Mouse (Mus musculus) heart, adult 11 months (tissue): ENCODE data around the gene Creb5.
A peak's percentile ranks its signal among the peaks of the same experiment; 100 is the strongest.

ENCODE experiments used
- DNase-seq: peaks from one replicate; pipeline ENCODE4 v3.0.0; 2022

The Creb5 gene

DNA sequence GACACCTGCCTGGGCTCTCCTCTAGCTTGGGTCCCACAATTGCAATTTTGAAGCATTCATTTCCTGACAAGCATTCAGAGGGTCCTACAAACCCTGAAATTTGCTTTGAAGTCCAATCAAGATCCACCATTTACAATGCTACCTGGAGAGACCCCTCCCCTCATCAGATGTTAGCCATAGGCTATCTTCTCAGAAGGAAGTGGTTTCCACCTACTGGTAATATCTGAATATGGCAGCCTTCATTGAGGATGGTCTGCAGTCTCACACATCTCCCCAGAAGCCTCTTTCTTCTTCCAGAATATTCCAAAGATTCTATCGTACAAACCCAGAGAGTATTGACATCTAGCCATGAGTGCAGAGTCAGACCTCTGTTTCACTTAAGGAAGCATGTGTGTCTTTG lies 362.7 kb downstream of the Creb5 start:
- peak; percentile 55 for DNase-seq

- peak; percentile 90 for DNase-seq
Observed at GRCm38 (mm10) chr6:53652691-53653090, 365.6 kb downstream of the Creb5 start.

GRCm38 (mm10) chr6:53653706-53654360 lies 366.8 kb downstream of the Creb5 start:
- DNase-seq = peak; percentile 31

DNA sequence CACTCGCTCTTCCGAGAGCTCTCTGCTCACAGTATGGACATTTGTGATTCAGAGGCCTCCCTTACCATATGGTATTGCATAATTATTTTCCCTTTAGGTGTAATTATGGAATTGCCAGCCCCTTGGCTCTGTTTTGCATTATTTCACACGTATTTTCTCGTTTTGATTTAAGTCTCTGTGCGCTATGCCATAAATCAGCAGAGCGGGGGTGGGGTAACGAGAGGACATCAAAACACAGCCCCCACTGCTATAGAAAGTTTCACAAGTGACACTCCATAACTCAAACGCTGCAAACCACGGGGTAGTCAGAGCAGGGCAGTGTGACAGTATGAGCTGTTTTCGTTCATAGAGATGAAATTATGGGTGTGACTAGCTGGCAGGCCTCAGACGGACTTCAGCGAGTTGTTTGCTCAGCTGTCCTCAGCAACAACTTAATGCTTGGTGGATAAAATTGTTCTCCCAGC lies 367.3 kb downstream of the Creb5 start:
- peak; percentile 93 for DNase-seq

- DNase-seq = peak; percentile 84
Observed at GRCm38 (mm10) chr6:53656466-53656865, 369.4 kb downstream of the Creb5 start.

- DNase-seq = peak; percentile 66
Observed at GRCm38 (mm10) chr6:53657483-53657882, 370.4 kb downstream of the Creb5 start.

- DNase-seq = peak; percentile 75
Observed at GRCm38 (mm10) chr6:53662858-53663833, 376.1 kb downstream of the Creb5 start.

- peak; percentile 50 for DNase-seq
Observed at GRCm38 (mm10) chr6:53664759-53665158, 377.7 kb downstream of the Creb5 start.

- DNase-seq = peak; percentile 69
Observed at GRCm38 (mm10) chr6:53666503-53666902, 379.4 kb downstream of the Creb5 start.

GRCm38 (mm10) chr6:53678307-53678706 lies 391.2 kb downstream of the Creb5 start:
- DNase-seq = no peak

GRCm38 (mm10) chr6:53680046-53680445 lies 393.0 kb downstream of the Creb5 start:
- peak; percentile 79 for DNase-seq

DNA sequence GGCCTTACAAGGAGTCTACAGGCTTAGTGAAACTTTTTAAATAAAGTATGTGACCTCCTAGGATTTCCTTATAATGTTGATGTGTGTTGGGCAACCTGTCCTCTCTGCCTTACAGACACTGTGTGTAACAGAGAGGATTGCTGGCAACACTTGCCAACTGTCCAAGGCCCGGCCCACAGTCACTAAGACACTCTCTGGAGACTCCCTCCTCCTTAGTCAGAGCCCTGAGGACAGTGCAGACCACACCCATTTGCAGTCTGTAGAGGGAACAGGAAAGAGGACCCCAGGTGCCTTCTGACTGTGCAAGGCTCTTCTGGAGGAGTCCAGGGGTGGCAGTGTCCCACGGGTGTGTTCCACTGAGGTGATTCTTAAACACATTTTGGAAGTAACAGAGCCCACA lies 397.3 kb downstream of the Creb5 start:
- DNase-seq = peak; percentile 78

DNA sequence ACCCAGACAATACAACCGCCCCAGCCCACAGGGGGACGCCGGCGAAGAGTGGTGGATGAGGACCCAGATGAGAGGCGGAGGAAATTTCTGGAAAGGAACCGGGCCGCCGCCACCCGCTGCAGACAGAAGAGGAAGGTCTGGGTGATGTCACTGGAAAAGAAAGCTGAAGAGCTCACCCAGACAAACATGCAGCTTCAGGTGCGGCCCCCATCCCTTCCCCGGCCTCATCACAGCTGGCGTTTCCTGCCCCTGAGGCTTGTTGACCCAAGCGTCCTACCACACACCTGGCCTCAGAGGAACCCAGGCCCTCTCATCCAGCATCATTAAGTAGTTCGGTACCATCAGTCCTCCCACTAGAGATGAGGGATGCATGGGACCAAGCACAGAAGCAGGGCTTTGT lies 398.3 kb downstream of the Creb5 start:
- DNase-seq = peak; percentile 80

DNA sequence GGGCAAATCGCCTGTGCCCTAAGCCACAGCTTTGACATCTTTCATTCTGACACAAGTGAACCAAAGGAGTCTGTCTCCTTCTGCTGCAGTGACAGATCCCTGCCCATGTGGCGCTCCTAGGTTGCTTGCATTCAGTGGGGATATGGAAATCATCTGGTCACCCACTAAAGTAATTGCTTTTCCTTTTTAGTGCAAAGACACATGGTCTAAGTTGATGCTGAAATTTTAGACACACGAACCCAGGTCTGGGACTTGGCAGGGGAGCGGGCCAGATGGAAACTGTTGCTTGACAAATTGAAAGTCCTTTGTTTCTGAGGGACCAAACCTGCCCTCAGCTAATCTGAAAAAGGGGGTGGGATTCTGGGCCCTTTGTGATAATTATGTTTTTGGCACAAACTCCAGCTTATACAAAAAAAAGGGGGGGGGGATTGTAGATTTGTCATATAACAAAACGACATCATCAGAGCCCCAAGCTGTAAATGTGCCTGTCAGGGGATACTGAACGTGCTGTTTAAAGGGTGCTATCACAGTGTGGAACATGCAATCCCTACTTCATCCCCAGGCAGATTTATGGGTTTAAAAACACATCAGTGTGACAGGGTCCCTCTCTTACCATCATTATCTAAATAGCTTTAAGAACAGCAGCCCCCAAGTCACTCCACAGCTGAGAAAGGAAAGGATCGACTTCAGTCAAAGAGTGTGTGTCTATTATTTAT lies 401.9 kb downstream of the Creb5 start:
- DNase-seq = peak; percentile 56

DNA sequence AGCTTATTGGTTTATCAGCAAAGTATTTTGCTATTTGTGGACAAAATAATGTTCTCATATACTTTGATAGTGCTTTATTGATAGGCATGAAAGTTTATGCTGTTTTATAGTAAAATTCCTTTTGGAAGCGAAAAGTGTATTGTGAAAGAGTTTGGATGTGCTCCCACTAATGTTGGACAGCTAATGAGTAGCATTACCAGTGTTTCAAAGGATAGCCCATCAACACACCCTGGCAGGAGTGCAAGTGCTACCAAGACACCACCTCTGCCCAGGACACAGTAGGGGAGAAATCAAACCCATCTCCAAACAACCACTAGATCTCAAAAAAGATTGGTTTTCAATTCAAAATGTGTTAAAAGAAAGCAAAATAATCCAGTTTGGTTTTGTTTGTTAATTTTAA lies 403.9 kb downstream of the Creb5 start:
- peak; percentile 70 for DNase-seq

DNA sequence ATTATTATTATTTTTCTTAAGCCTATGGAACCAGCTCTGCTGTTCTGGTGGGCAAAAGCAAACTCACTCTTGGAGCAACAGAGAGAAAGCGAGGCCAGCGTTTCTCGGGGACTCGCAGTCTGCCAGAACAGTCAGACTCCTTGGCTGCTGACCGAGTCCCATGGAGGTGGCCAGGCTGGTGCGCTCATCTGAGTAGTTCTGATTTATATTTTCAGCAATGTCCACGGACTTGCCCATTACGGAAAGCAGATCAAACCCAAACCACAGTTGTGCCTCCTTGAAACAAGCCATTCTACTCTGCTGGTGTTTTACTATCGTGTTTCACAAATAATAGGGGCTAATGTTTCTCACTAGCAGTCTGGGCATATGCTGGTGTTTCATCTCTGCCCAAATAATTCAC lies 408.1 kb downstream of the Creb5 start:
- DNase-seq = peak; percentile 75

GRCm38 (mm10) chr6:53696471-53696870 lies 409.4 kb downstream of the Creb5 start:
- DNase-seq = peak; percentile 58

GRCm38 (mm10) chr6:53696921-53697320 lies 409.9 kb downstream of the Creb5 start:
- peak; percentile 73 for DNase-seq

DNA sequence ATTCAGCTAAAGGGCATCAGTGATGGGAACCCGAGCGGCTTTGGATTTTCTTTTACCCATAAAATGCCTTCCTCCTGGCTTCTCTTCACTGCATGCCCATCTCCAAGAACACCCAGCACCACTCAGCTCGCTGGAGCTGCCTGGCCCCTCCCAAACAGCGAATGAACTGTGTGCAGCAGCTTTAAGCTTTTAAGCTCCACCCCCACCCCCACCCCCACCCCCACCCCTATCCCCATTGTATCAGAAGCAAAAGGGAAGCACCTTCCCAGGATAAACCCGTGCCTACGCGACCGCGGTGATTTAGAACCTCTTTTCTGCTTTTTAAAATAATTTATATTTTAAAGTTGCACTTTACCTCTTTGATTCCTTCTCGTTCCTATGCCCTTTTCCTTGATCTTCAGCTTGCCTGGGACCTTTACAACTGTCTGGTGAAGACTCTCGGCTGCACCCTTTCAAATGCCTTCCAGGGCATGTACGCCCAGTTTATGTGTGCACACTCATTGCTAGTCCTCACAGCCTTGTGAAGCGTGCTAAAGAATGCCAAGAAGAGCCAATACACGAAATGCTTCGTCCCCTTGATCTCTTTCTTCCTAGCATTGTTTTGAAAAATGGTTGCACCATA lies 411.2 kb downstream of the Creb5 start:
- peak; percentile 65 for DNase-seq

DNA sequence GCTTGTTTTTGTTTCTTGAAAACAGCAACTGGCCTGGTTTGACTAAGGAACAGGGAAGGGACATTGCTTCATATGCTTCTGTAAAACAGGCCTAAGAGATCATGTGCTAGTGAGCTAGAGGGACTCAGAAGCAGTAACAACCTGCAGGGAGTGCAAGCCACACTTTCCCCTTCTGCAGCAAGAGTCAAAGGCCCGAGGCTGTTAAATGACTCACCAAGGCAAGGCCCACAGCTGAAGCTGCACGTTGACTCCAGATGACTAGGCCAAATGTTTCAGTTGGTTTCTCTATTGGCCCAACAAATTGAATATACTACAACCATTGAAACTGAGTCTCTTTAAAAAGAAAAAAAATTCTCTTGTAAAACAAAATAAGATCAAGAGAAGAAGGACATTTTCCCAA lies 417.4 kb downstream of the Creb5 start:
- DNase-seq = peak; percentile 91

DNA sequence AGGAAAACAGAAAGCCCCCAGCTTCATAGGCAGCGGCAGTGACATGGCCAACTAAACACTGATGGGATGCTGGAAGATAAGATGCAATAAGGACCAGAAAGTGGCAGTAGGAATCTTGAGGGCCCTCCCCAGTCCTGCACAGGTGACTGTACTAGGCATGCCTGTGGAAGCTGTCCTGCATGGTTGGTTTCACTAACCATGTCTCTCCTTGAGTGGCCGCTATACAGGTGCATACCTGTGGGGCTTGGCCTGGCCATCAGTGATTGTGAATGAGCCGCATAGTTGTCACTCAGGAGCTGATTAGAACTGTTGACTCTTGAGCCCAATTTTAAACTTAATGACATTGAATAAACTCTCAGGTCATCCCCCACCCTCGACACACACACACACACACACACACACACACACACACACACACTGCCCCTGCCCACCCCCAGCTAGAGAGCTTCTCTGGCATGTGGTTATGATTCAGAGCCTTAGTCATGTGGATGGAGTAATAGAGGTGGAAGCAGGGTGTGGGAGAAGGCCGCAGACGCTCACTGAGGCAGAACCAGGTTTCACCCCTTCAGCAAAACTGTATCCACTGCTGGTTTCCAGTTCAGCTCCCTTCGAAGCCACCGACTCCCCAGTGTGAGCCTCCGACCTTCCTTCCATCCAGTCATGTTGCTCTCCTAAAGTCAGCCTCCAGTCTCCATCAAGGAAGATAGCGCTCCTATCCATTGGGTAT lies 419.7 kb downstream of the Creb5 start:
- no peak for DNase-seq

DNA sequence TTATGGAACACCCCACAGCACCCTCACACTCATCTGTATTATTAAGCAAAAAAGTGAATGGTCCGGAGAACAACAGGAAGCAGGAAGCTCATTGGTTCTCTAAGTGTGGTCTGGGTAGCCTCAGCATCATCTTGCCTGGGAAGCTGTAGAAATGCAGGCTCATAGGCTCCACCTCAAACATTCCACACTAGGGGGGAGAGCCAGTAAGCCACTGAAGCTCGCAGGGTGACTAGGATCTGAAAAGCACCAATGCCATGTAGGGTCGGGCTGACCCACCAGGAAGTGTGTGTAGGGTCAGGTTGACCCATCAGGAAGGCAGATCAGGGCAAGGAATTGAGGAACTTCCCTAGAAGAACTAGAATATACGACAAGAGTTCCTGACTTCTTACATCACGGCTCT lies 420.7 kb downstream of the Creb5 start:
- DNase-seq = no peak
